Mouse (Mus musculus) E14TG2a.4 (cell line): ENCODE results near the gene Magi1.

Source experiments
- CTCF ChIP-seq: conservative IDR thresholded peaks from 2 replicates; pipeline ENCODE4 v1.5.1; 2014; ENCODE audit warnings: low read length
- NANOG ChIP-seq: IDR thresholded peaks from 2 replicates; pipeline ENCODE4 v1.6.1; 2014; ENCODE audit warnings: borderline replicate concordance, low read length, mixed read lengths

GRCm38 (mm10) chr6:94256982-94257830, 26.5 kb downstream of the Magi1 start:
- no peak for TF ChIP-seq CTCF
- no peak for TF ChIP-seq NANOG
